Mouse (Mus musculus) CH12.LX (cell line): ENCODE measurements at regions not wholly inside any gene's neighbourhood (a gene's known extent, or its start where the extent isn't known, plus 50 kb on each side); places are given as distances from the start of the nearest gene placed in this dataset.

Experiments
- DNase-seq: peaks from one replicate; pipeline ENCODE4 v3.0.0-alpha.2; 2013; ENCODE audit errors: extremely low read depth
- H3K27ac ChIP-seq: 2 replicates; pipeline ENCODE4 v1.5.1; 2012; ENCODE audit warnings: low read depth, mild to moderate bottlenecking, control low read depth, moderate library complexity; ENCODE audit not compliant: insufficient read depth
- H3K27me3 ChIP-seq: replicated peaks from 2 replicates; pipeline ENCODE3; 2012; ENCODE audit warnings: inconsistent platforms
- H3K36me3 ChIP-seq, 2 experiments: replicated peaks in 1 of 2; 2 replicates each; pipeline versions ENCODE3 to v1.6.1; 2012; ENCODE audit warnings: inconsistent platforms in 1 of 2, low read length in 1 of 2, mild to moderate bottlenecking in 1 of 2, mixed read lengths in 1 of 2, moderate library complexity in 1 of 2; ENCODE audit not compliant: control insufficient read depth in 1 of 2, insufficient read depth in 1 of 2
- H3K4me1 ChIP-seq, 2 experiments: 2 replicates each; pipeline ENCODE4 v1.6.1; 2012; ENCODE audit warnings: inconsistent platforms in 1 of 2, moderate library complexity in 1 of 2; ENCODE audit not compliant: insufficient read depth in 2 of 2, control insufficient read depth in 1 of 2
- H3K4me2 ChIP-seq: 2 replicates; pipeline ENCODE4 v1.6.1; 2012; ENCODE audit warnings: low read depth, mild to moderate bottlenecking, control low read depth; ENCODE audit not compliant: poor library complexity, insufficient read depth, severe bottlenecking
- H3K4me3 ChIP-seq, 3 experiments: fragments of 150-350 bp in 1 of 3; sonication (generic) in 1 of 3; replicated peaks in 1 of 3; 2 replicates each; pipeline versions ENCODE3 to v1.5.1; 2011 to 2012; ENCODE audit warnings: low read depth in 2 of 3, low read length in 2 of 3, mild to moderate bottlenecking in 2 of 3, moderate library complexity in 2 of 3, control low read depth in 1 of 3, improper control_type of control experiment in 1 of 3, inconsistent platforms in 1 of 3, mixed read lengths in 1 of 3; ENCODE audit not compliant: poor library complexity in 1 of 3
- H3K79me2 ChIP-seq: replicated peaks from 2 replicates; pipeline ENCODE4 v1.6.1; 2012; ENCODE audit warnings: mild to moderate bottlenecking, moderate library complexity; ENCODE audit not compliant: control insufficient read depth, poor library complexity, insufficient read depth, severe bottlenecking; ENCODE audit errors: extremely low read depth
- H3K9ac ChIP-seq: 2 replicates; pipeline ENCODE4 v1.6.1; 2012; ENCODE audit warnings: low read depth, mild to moderate bottlenecking, control low read depth, moderate library complexity; ENCODE audit not compliant: insufficient read depth
- H3K9me3 ChIP-seq: replicated peaks from 2 replicates; pipeline ENCODE3; 2012; ENCODE audit warnings: low read length, inconsistent platforms, mixed read lengths
- BHLHE40 ChIP-seq: IDR thresholded peaks from 2 replicates; pipeline ENCODE4 v1.6.1; 2011; ENCODE audit warnings: mild to moderate bottlenecking, low read depth, low read length, improper control_type of control experiment
- CHD1 ChIP-seq: IDR thresholded peaks from 2 replicates; pipeline ENCODE4 v1.6.1; 2012; ENCODE audit warnings: low read depth, low read length, improper control_type of control experiment, inconsistent platforms
- ELF1 ChIP-seq: IDR thresholded peaks from 2 replicates; pipeline ENCODE4 v1.6.1; 2014; ENCODE audit warnings: low read depth, mild to moderate bottlenecking, inconsistent platforms, low read length, improper control_type of control experiment
- EP300 ChIP-seq: IDR thresholded peaks from 2 replicates; pipeline ENCODE4 v1.6.1; 2011; ENCODE audit warnings: low read length, improper control_type of control experiment
- IRF4 ChIP-seq: IDR thresholded peaks from 2 replicates; pipeline ENCODE4 v1.6.1; 2014; ENCODE audit warnings: low read depth, mild to moderate bottlenecking, inconsistent platforms, low read length, improper control_type of control experiment
- JUN ChIP-seq: IDR thresholded peaks from 2 replicates; pipeline ENCODE4 v1.6.1; 2011; ENCODE audit warnings: low read depth, mild to moderate bottlenecking, low read length, improper control_type of control experiment, moderate library complexity; ENCODE audit not compliant: insufficient read depth
- JUND ChIP-seq: conservative IDR thresholded peaks from 2 replicates; pipeline ENCODE4 v1.6.1; 2011; ENCODE audit warnings: low read depth, low read length, improper control_type of control experiment
- KAT2A ChIP-seq: IDR thresholded peaks from 2 replicates; pipeline ENCODE4 v1.6.1; 2012; ENCODE audit warnings: low read length, improper control_type of control experiment, inconsistent platforms; ENCODE audit not compliant: insufficient replicate concordance
- MAFK ChIP-seq: IDR thresholded peaks from 2 replicates; pipeline ENCODE4 v1.6.1; 2011; ENCODE audit warnings: low read length, improper control_type of control experiment; ENCODE audit not compliant: insufficient replicate concordance
- MAX ChIP-seq: IDR thresholded peaks from 2 replicates; pipeline ENCODE4 v1.6.1; 2011; ENCODE audit warnings: low read length, improper control_type of control experiment
- MAZ ChIP-seq: IDR thresholded peaks from 2 replicates; pipeline ENCODE4 v1.6.1; 2012; ENCODE audit warnings: low read depth, mild to moderate bottlenecking, inconsistent platforms, low read length, improper control_type of control experiment, moderate library complexity
- MEF2A ChIP-seq: IDR thresholded peaks from 2 replicates; pipeline ENCODE4 v1.6.1; 2014; ENCODE audit warnings: low read depth, mild to moderate bottlenecking, inconsistent platforms, low read length, improper control_type of control experiment, borderline replicate concordance
- MYC ChIP-seq: IDR thresholded peaks from 2 replicates; pipeline ENCODE4 v1.6.1; 2011; ENCODE audit warnings: low read depth, mild to moderate bottlenecking, improper control_type of control experiment, low read length
- NELFE ChIP-seq: IDR thresholded peaks from 2 replicates; pipeline ENCODE4 v1.6.1; 2011; ENCODE audit warnings: low read depth, low read length, improper control_type of control experiment
- PAX5 ChIP-seq: IDR thresholded peaks from 2 replicates; pipeline ENCODE4 v1.6.1; 2012; ENCODE audit warnings: low read length, inconsistent platforms, mixed read lengths
- POLR2AphosphoS2 ChIP-seq: IDR thresholded peaks from 2 replicates; pipeline ENCODE4 v1.6.1; 2011; ENCODE audit warnings: low read depth, low read length, improper control_type of control experiment
- RAD21 ChIP-seq: IDR thresholded peaks from 2 replicates; pipeline ENCODE4 v1.6.1; 2011; ENCODE audit warnings: low read depth, mild to moderate bottlenecking, low read length, improper control_type of control experiment, moderate library complexity
- SIN3A ChIP-seq: IDR thresholded peaks from 2 replicates; pipeline ENCODE4 v1.6.1; 2012; ENCODE audit warnings: low read length, improper control_type of control experiment, inconsistent platforms
- SMC3 ChIP-seq: IDR thresholded peaks from 2 replicates; pipeline ENCODE4 v1.6.1; 2011; ENCODE audit warnings: low read depth, low read length, improper control_type of control experiment
- TBP ChIP-seq: conservative IDR thresholded peaks from 2 replicates; pipeline ENCODE4 v1.6.1; 2011; ENCODE audit warnings: low read depth, low read length, improper control_type of control experiment
- TCF12 ChIP-seq: IDR thresholded peaks from 2 replicates; pipeline ENCODE4 v1.6.1; 2014; ENCODE audit warnings: low read depth, mild to moderate bottlenecking, inconsistent platforms, low read length, improper control_type of control experiment
- USF1 ChIP-seq: IDR thresholded peaks from 2 replicates; pipeline ENCODE4 v1.6.1; 2014; ENCODE audit warnings: low read depth, mild to moderate bottlenecking, inconsistent platforms, low read length, improper control_type of control experiment
- ZC3H11A ChIP-seq: IDR thresholded peaks from 2 replicates; pipeline ENCODE4 v1.6.1; 2012; ENCODE audit warnings: low read depth, mild to moderate bottlenecking, inconsistent platforms, low read length, improper control_type of control experiment
- ZKSCAN1 ChIP-seq: IDR thresholded peaks from 2 replicates; pipeline ENCODE4 v1.6.1; 2012; ENCODE audit warnings: low read depth, inconsistent platforms, low read length, improper control_type of control experiment, borderline replicate concordance
- dilution Hi-C: fragments of 300-500 bp; cut with MboI; formaldehyde crosslinking; loops from 2 replicates; pipeline ENCODE4 v1.14.3; 2020; ENCODE audit warnings: low sequenced_read_pairs; ENCODE audit not compliant: extremely low pct_unique_long_range_greater_than_20kb, extremely low pct_ligation_motif_present
- in situ Hi-C: fragments of 300-500 bp; cut with MboI; formaldehyde crosslinking; loops from 3 replicates; pipeline ENCODE4 v1.14.3; 2019; ENCODE audit warnings: low sequenced_read_pairs, low pct_ligation_motif_present, low pct_unique_long_range_greater_than_20kb, mixed read lengths

DNA sequence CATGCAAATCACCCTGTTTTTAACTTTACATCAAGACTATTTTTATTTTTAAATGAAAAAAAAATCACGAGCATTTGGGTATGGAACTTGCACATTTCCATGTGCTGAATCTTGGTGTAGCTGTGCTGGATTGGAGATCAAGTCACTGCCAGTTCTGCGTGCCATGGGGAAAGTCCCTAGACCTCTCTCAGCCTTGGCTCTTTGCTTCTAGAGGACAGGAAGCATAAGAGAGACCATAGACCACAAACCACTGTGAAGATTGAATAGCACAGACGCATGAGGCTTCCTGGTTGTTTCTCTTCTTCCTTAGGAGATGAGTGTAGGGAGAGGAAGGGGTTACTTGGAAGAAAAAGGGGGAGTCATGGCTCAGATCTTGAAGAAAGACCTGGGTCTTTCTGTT is 161.7 kb downstream of the Spata19 start:
- DNase-seq = peak; percentile 56
- no peaks in the 10 kb centered on the region for H3K36me3 ChIP-seq
- in situ Hi-C loops = no loop called here
- no peaks in the 10 kb centered on the region for H3K27me3 ChIP-seq
- no peak overlapping the region for H3K9ac ChIP-seq
- peaks cover 12 to 21% of the 10 kb centered on the region in 2 experiments for H3K4me1 ChIP-seq
- TF ChIP-seq MEF2A (0 out of 2 replicates have a peak, but pooled peaks have one; percentile 29), KAT2A (no peak), ZKSCAN1 (no peak), ELF1 (0 out of 2 replicates have a peak, but pooled peaks have one; percentile 36), BHLHE40 (0 out of 2 replicates have a peak, but pooled peaks have one; percentile 49), RAD21 (no peak), PAX5 (no peak), USF1 (no peak), MYC (0 out of 2 replicates have a peak, but pooled peaks have one; percentile 33), IRF4 (peak; percentile 21; the same call in 1 of the 2 replicates), MAFK (no peak), CHD1 (no peak), POLR2AphosphoS2 (no peak), JUN (no peak), ZC3H11A (no peak), JUND (no peak), TCF12 (no peak), TBP (no peak), MAX (peak; percentile 37; the same call in 1 of the 2 replicates), NELFE (no peak), EP300 (peak; percentile 54), SIN3A (no peak), MAZ (no peak), SMC3 (no peak)
- H3K79me2 ChIP-seq = no peaks in the 10 kb centered on the region
- dilution Hi-C loops = no loop called here
- peak overlapping the region; percentile 68 for H3K4me2 ChIP-seq
- H3K27ac ChIP-seq = no peak overlapping the region
- H3K4me3 ChIP-seq = no peak overlapping the region
- H3K9me3 ChIP-seq = no peaks in the 10 kb centered on the region
